Mouse (Mus musculus) CH12.LX (cell line): ENCODE measurements at regions not wholly inside any gene's neighbourhood (a gene's known extent, or its start where the extent isn't known, plus 50 kb on each side); places are given as distances from the start of the nearest gene placed in this dataset.

Experiments used
- DNase-seq: peaks from one replicate; pipeline ENCODE4 v3.0.0-alpha.2; 2013; ENCODE audit errors: extremely low read depth
- H3K27ac ChIP-seq: 2 replicates; pipeline ENCODE4 v1.5.1; 2012; ENCODE audit warnings: low read depth, mild to moderate bottlenecking, control low read depth, moderate library complexity; ENCODE audit not compliant: insufficient read depth
- H3K27me3 ChIP-seq: replicated peaks from 2 replicates; pipeline ENCODE3; 2012; ENCODE audit warnings: inconsistent platforms
- H3K36me3 ChIP-seq, 2 experiments: replicated peaks in 1 of 2; 2 replicates each; pipeline versions ENCODE3 to v1.6.1; 2012; ENCODE audit warnings: inconsistent platforms in 1 of 2, low read length in 1 of 2, mild to moderate bottlenecking in 1 of 2, mixed read lengths in 1 of 2, moderate library complexity in 1 of 2; ENCODE audit not compliant: control insufficient read depth in 1 of 2, insufficient read depth in 1 of 2
- H3K4me1 ChIP-seq, 2 experiments: 2 replicates each; pipeline ENCODE4 v1.6.1; 2012; ENCODE audit warnings: inconsistent platforms in 1 of 2, moderate library complexity in 1 of 2; ENCODE audit not compliant: insufficient read depth in 2 of 2, control insufficient read depth in 1 of 2
- H3K4me2 ChIP-seq: 2 replicates; pipeline ENCODE4 v1.6.1; 2012; ENCODE audit warnings: low read depth, mild to moderate bottlenecking, control low read depth; ENCODE audit not compliant: poor library complexity, insufficient read depth, severe bottlenecking
- H3K4me3 ChIP-seq, 3 experiments: fragments of 150-350 bp in 1 of 3; sonication (generic) in 1 of 3; replicated peaks in 1 of 3; 2 replicates each; pipeline versions ENCODE3 to v1.5.1; 2011 to 2012; ENCODE audit warnings: low read depth in 2 of 3, low read length in 2 of 3, mild to moderate bottlenecking in 2 of 3, moderate library complexity in 2 of 3, control low read depth in 1 of 3, improper control_type of control experiment in 1 of 3, inconsistent platforms in 1 of 3, mixed read lengths in 1 of 3; ENCODE audit not compliant: poor library complexity in 1 of 3
- H3K79me2 ChIP-seq: replicated peaks from 2 replicates; pipeline ENCODE4 v1.6.1; 2012; ENCODE audit warnings: mild to moderate bottlenecking, moderate library complexity; ENCODE audit not compliant: control insufficient read depth, poor library complexity, insufficient read depth, severe bottlenecking; ENCODE audit errors: extremely low read depth
- H3K9ac ChIP-seq: 2 replicates; pipeline ENCODE4 v1.6.1; 2012; ENCODE audit warnings: low read depth, mild to moderate bottlenecking, control low read depth, moderate library complexity; ENCODE audit not compliant: insufficient read depth
- H3K9me3 ChIP-seq: replicated peaks from 2 replicates; pipeline ENCODE3; 2012; ENCODE audit warnings: low read length, inconsistent platforms, mixed read lengths
- BHLHE40 ChIP-seq: IDR thresholded peaks from 2 replicates; pipeline ENCODE4 v1.6.1; 2011; ENCODE audit warnings: mild to moderate bottlenecking, low read depth, low read length, improper control_type of control experiment
- CHD1 ChIP-seq: IDR thresholded peaks from 2 replicates; pipeline ENCODE4 v1.6.1; 2012; ENCODE audit warnings: low read depth, low read length, improper control_type of control experiment, inconsistent platforms
- CHD2 ChIP-seq: IDR thresholded peaks from 2 replicates; pipeline ENCODE4 v1.6.1; 2011; ENCODE audit warnings: low read length, improper control_type of control experiment
- E2F4 ChIP-seq: IDR thresholded peaks from 2 replicates; pipeline ENCODE4 v1.6.1; 2011; ENCODE audit warnings: low read depth, low read length, improper control_type of control experiment; ENCODE audit not compliant: insufficient replicate concordance
- ELF1 ChIP-seq: IDR thresholded peaks from 2 replicates; pipeline ENCODE4 v1.6.1; 2014; ENCODE audit warnings: low read depth, mild to moderate bottlenecking, inconsistent platforms, low read length, improper control_type of control experiment
- ETS1 ChIP-seq: conservative IDR thresholded peaks from 2 replicates; pipeline ENCODE4 v1.6.1; 2012; ENCODE audit warnings: low read depth, mild to moderate bottlenecking, inconsistent platforms, low read length, improper control_type of control experiment, moderate library complexity
- GABPA ChIP-seq: IDR thresholded peaks from 2 replicates; pipeline ENCODE4 v1.6.1; 2012; ENCODE audit warnings: low read depth, low read length, improper control_type of control experiment, inconsistent platforms; ENCODE audit not compliant: insufficient replicate concordance
- HCFC1 ChIP-seq: IDR thresholded peaks from 2 replicates; pipeline ENCODE4 v1.6.1; 2012; ENCODE audit warnings: low read depth, mild to moderate bottlenecking, inconsistent platforms, low read length, improper control_type of control experiment
- JUN ChIP-seq: IDR thresholded peaks from 2 replicates; pipeline ENCODE4 v1.6.1; 2011; ENCODE audit warnings: low read depth, mild to moderate bottlenecking, low read length, improper control_type of control experiment, moderate library complexity; ENCODE audit not compliant: insufficient read depth
- JUND ChIP-seq: conservative IDR thresholded peaks from 2 replicates; pipeline ENCODE4 v1.6.1; 2011; ENCODE audit warnings: low read depth, low read length, improper control_type of control experiment
- KAT2A ChIP-seq: IDR thresholded peaks from 2 replicates; pipeline ENCODE4 v1.6.1; 2012; ENCODE audit warnings: low read length, improper control_type of control experiment, inconsistent platforms; ENCODE audit not compliant: insufficient replicate concordance
- MAFK ChIP-seq: IDR thresholded peaks from 2 replicates; pipeline ENCODE4 v1.6.1; 2011; ENCODE audit warnings: low read length, improper control_type of control experiment; ENCODE audit not compliant: insufficient replicate concordance
- MAX ChIP-seq: IDR thresholded peaks from 2 replicates; pipeline ENCODE4 v1.6.1; 2011; ENCODE audit warnings: low read length, improper control_type of control experiment
- MAZ ChIP-seq: IDR thresholded peaks from 2 replicates; pipeline ENCODE4 v1.6.1; 2012; ENCODE audit warnings: low read depth, mild to moderate bottlenecking, inconsistent platforms, low read length, improper control_type of control experiment, moderate library complexity
- MEF2A ChIP-seq: IDR thresholded peaks from 2 replicates; pipeline ENCODE4 v1.6.1; 2014; ENCODE audit warnings: low read depth, mild to moderate bottlenecking, inconsistent platforms, low read length, improper control_type of control experiment, borderline replicate concordance
- NELFE ChIP-seq: IDR thresholded peaks from 2 replicates; pipeline ENCODE4 v1.6.1; 2011; ENCODE audit warnings: low read depth, low read length, improper control_type of control experiment
- PAX5 ChIP-seq: IDR thresholded peaks from 2 replicates; pipeline ENCODE4 v1.6.1; 2012; ENCODE audit warnings: low read length, inconsistent platforms, mixed read lengths
- POLR2A ChIP-seq: IDR thresholded peaks from 2 replicates; pipeline ENCODE4 v1.6.1; 2011; ENCODE audit warnings: low read depth, mild to moderate bottlenecking, improper control_type of control experiment, low read length
- POLR2AphosphoS2 ChIP-seq: IDR thresholded peaks from 2 replicates; pipeline ENCODE4 v1.6.1; 2011; ENCODE audit warnings: low read depth, low read length, improper control_type of control experiment
- RAD21 ChIP-seq: IDR thresholded peaks from 2 replicates; pipeline ENCODE4 v1.6.1; 2011; ENCODE audit warnings: low read depth, mild to moderate bottlenecking, low read length, improper control_type of control experiment, moderate library complexity
- SIN3A ChIP-seq: IDR thresholded peaks from 2 replicates; pipeline ENCODE4 v1.6.1; 2012; ENCODE audit warnings: low read length, improper control_type of control experiment, inconsistent platforms
- SMC3 ChIP-seq: IDR thresholded peaks from 2 replicates; pipeline ENCODE4 v1.6.1; 2011; ENCODE audit warnings: low read depth, low read length, improper control_type of control experiment
- TCF12 ChIP-seq: IDR thresholded peaks from 2 replicates; pipeline ENCODE4 v1.6.1; 2014; ENCODE audit warnings: low read depth, mild to moderate bottlenecking, inconsistent platforms, low read length, improper control_type of control experiment
- USF1 ChIP-seq: IDR thresholded peaks from 2 replicates; pipeline ENCODE4 v1.6.1; 2014; ENCODE audit warnings: low read depth, mild to moderate bottlenecking, inconsistent platforms, low read length, improper control_type of control experiment
- USF2 ChIP-seq: conservative IDR thresholded peaks from 2 replicates; pipeline ENCODE4 v1.6.1; 2011; ENCODE audit warnings: low read depth, low read length, improper control_type of control experiment
- ZMIZ1 ChIP-seq: IDR thresholded peaks from 2 replicates; pipeline ENCODE4 v1.6.1; 2012; ENCODE audit warnings: low read depth, mild to moderate bottlenecking, inconsistent platforms, low read length, improper control_type of control experiment
- dilution Hi-C: fragments of 300-500 bp; cut with MboI; formaldehyde crosslinking; loops from 2 replicates; pipeline ENCODE4 v1.14.3; 2020; ENCODE audit warnings: low sequenced_read_pairs; ENCODE audit not compliant: extremely low pct_unique_long_range_greater_than_20kb, extremely low pct_ligation_motif_present
- in situ Hi-C: fragments of 300-500 bp; cut with MboI; formaldehyde crosslinking; loops from 3 replicates; pipeline ENCODE4 v1.14.3; 2019; ENCODE audit warnings: low sequenced_read_pairs, low pct_ligation_motif_present, low pct_unique_long_range_greater_than_20kb, mixed read lengths

DNA sequence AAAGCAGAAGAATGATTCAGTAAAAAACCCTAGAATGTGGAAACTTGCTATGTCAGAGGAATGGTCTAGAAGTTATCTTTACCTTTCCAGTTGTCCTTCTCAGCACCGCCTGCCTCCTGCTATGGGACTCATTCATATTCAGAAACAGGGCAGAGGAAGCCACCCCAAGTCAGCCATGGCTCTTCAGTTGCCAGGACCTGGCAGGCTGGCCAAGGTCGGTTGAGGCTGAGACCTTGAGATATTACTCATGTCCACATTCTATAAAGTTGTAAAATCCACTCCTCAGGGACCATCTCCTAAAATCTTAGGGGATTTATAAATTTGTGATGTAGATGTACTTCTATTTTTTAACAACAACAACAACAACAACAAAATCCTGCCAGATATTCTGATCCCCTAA is 580.7 kb upstream of the Klhl29 start:
- Histone ChIP-seq H3K36me3 (no peaks in the 10 kb centered on the region), H3K79me2 (no peaks in the 10 kb centered on the region), H3K9ac (no peak overlapping the region), H3K4me3 (no peak overlapping the region), H3K27ac (no peak overlapping the region), H3K4me2 (no peak overlapping the region), H3K27me3 (no peaks in the 10 kb centered on the region), H3K9me3 (peaks cover 47% of the 10 kb centered on the region), H3K4me1 (no peaks in the 10 kb centered on the region)
- dilution Hi-C loops (no loop called here), in situ Hi-C loops (no loop called here)
- no peak for TF ChIP-seq CHD2
- TF ChIP-seq NELFE, result no peak
- TF ChIP-seq SMC3, result no peak
- TF ChIP-seq BHLHE40, result no peak
- no peak for TF ChIP-seq RAD21
- TF ChIP-seq ETS1, result no peak
- TF ChIP-seq USF2, result no peak
- TF ChIP-seq ELF1, result no peak
- no peak for TF ChIP-seq MAFK
- TF ChIP-seq JUND, result no peak
- no peak for TF ChIP-seq GABPA
- no peak for TF ChIP-seq HCFC1
- no peak for TF ChIP-seq TCF12
- TF ChIP-seq E2F4, result no peak
- TF ChIP-seq MAX, result no peak
- no peak for TF ChIP-seq JUN
- no peak for TF ChIP-seq KAT2A
- TF ChIP-seq SIN3A, result no peak
- DNase-seq, result no peak

DNA sequence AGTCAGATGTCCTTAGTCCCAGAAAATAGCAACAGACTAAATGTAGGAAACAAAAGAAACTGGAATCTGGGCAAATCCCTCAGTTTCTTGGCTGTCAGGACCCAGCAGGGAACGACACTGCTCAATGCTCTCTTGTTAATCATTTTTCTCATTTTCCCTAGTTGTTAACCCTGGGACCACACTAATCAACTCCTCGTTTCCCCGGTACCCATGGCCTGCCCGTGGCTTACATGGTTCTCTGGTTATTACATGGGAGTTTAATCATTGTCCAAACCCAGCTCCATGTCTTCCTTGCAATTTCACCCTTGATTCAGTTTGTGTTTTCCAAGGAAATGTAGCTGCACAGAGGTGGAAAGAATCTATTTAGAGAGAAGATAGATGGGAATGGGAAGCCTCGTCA is 580.1 kb upstream of the Klhl29 start:
- Histone ChIP-seq H3K27me3 (no peaks in the 10 kb centered on the region), H3K4me1 (no peaks in the 10 kb centered on the region), H3K4me2 (no peak overlapping the region), H3K9me3 (peaks cover 46% of the 10 kb centered on the region), H3K9ac (no peak overlapping the region), H3K27ac (no peak overlapping the region), H3K4me3 (no peak overlapping the region), H3K79me2 (no peaks in the 10 kb centered on the region), H3K36me3 (no peaks in the 10 kb centered on the region)
- no peak for TF ChIP-seq MEF2A
- no peak for TF ChIP-seq PAX5
- TF ChIP-seq ELF1, result no peak
- TF ChIP-seq ZMIZ1, result no peak
- TF ChIP-seq POLR2A, result no peak
- TF ChIP-seq HCFC1, result no peak
- TF ChIP-seq POLR2AphosphoS2, result no peak
- TF ChIP-seq USF2, result no peak
- TF ChIP-seq MAZ, result no peak
- no peak for TF ChIP-seq USF1
- no peak for TF ChIP-seq CHD2
- no peak for TF ChIP-seq CHD1
- no peak for DNase-seq
- dilution Hi-C loops (no loop called here), in situ Hi-C loops (no loop called here)
